Mouse (Mus musculus) left cerebral cortex, adult 18-20 months (tissue): ENCODE measurements around the gene Stra8. TPM values are rescaled to one million over a fixed set of nuclear protein-coding genes. Genes with fewer than 3 reads are reported as not detected.

Experiments used
- DNase-seq, 2 experiments: peaks; one replicate each; pipeline ENCODE4 v3.0.0; 2021 to 2022; ENCODE audit warnings: low spot score in 2 of 2, mixed read lengths in 1 of 2
- total RNA-seq, 2 experiments: library from RNA; stranded (reverse); gene quantifications; 2 replicates each; pipeline ENCODE4 v1.2.3; 2021

Stra8 gene
- total RNA-seq, 2 experiments from 2014 or later = not detected

- no peak for DNase-seq
These were observed 19.5 kb downstream of the Stra8 start for GRCm38 (mm10) chr6:34939451-34939850.

- DNase-seq = no peak
These were observed 21.5 kb downstream of the Stra8 start for GRCm38 (mm10) chr6:34941496-34941895.

GRCm38 (mm10) chr6:34942446-34942845, 22.5 kb downstream of the Stra8 start:
- DNase-seq = no peak

- no peak for DNase-seq
These were observed 23.5 kb downstream of the Stra8 start for GRCm38 (mm10) chr6:34943499-34943898.

- DNase-seq = no peak
These were observed 26.6 kb downstream of the Stra8 start for GRCm38 (mm10) chr6:34946486-34947079.

- peak; percentile 9 to 10 for DNase-seq
These were observed 28.5 kb downstream of the Stra8 start for GRCm38 (mm10) chr6:34948461-34948860.

GRCm38 (mm10) chr6:34951518-34951917, 31.6 kb downstream of the Stra8 start:
- no peak for DNase-seq

- DNase-seq = no peak
These were observed 32.1 kb downstream of the Stra8 start for GRCm38 (mm10) chr6:34951956-34952667.

- DNase-seq = no peak
These were observed 35.2 kb downstream of the Stra8 start for GRCm38 (mm10) chr6:34954926-34955861.

GRCm38 (mm10) chr6:34955862-34956241, 35.9 kb downstream of the Stra8 start:
- no peak for DNase-seq

GRCm38 (mm10) chr6:34959131-34959530, 39.2 kb downstream of the Stra8 start:
- DNase-seq = no peak

- no peak for DNase-seq
These were observed 44.6 kb downstream of the Stra8 start for GRCm38 (mm10) chr6:34964550-34964949.

- DNase-seq = no peak
These were observed 46.0 kb downstream of the Stra8 start for GRCm38 (mm10) chr6:34965819-34966539.

- no peak for DNase-seq
These were observed 51.2 kb downstream of the Stra8 start for GRCm38 (mm10) chr6:34971181-34971580.

GRCm38 (mm10) chr6:34979291-34979690, 59.3 kb downstream of the Stra8 start:
- no peak for DNase-seq

GRCm38 (mm10) chr6:34980661-34981060, 60.7 kb downstream of the Stra8 start:
- DNase-seq = no peak

GRCm38 (mm10) chr6:34987085-34987645, 67.2 kb downstream of the Stra8 start:
- no peak for DNase-seq

- no peak for DNase-seq
These were observed 68.3 kb downstream of the Stra8 start, which contains the start of gene Slc23a4 for GRCm38 (mm10) chr6:34988081-34988761. TSS of gene Slc23a4 (minus strand) at chr6:34988404.
